Mouse (Mus musculus) frontal cortex, adult 2 months (tissue): ENCODE results near the gene Arpc3. TPM values are rescaled to one million over a fixed set of nuclear protein-coding genes. Genes with fewer than 3 reads are reported as not detected.
"Not testable (repeated sequence)": the region's sequence is repeated elsewhere in the genome, so short reads cannot be mapped to it uniquely, and the experiment has no call there.

Source experiments
- DNase-seq, 2 experiments: peaks; one replicate each; pipeline ENCODE4 v3.0.0; 2022; ENCODE audit warnings: low spot score in 1 of 2; ENCODE audit errors: extremely low spot score in 1 of 2
- polyA plus RNA-seq: library from polyadenylated mRNA; depleted of rRNA; stranded (reverse); fragments of >200 nt; gene quantifications from 2 replicates; pipeline ENCODE4 v1.2.3, GENCODE M21; 2012

The Arpc3 gene
- polyA plus RNA-seq, 1 experiment: 268 TPM

DNA sequence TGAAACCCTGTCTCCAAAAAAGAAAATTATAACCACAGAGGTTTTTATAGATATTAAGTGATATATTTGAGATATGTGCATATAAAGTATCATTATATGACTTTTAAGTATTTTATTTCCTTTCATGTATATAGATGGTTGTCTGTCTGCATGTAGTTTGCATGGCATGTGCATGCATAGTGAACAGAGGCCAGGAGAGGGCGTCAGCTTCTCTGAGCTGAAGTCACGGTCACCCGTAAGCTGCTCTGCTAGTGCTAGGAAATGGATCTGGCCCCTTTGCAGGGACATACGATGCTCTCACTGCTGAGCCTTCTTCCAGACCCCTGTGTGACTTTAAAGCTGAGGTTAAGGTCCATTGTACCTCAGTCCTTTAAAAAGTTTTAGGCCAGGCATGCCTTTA, 42.9 kb downstream of the Arpc3 start:
- no peak for DNase-seq

DNA sequence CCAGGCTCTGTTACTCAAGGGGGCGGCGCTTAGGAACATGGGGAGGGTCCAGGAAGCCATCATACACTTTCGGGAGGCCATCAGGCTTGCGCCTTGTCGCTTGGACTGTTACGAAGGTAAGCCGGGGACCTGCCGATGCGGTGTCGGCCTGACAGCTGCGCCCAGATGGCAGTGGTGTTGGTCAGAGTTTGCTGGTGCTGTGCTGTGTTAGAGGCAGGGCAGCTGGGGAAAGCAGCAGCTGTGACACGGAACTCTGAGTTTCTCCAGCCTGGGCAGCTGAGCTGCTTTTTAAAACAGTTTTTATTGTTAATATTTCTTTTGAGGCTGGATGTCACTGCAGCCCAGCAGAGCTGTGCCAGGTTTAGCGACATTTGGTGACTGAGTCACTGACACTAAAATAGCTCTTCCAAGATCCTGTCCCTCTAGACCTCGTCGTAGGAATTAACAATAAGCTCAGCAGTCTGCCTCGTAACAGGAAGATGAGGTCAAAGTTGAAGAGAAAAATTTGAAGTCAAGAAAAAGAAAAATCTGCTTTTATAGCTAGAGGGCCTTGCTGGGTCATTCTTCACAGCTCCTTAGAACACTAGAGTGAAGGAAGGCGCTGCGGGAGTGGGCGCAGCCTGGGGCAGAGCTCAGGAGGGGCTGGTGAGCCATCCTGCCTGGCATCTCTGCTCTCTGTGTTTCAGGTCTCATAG, 47.9 kb downstream of the Arpc3 start:
- DNase-seq: no peak

DNA sequence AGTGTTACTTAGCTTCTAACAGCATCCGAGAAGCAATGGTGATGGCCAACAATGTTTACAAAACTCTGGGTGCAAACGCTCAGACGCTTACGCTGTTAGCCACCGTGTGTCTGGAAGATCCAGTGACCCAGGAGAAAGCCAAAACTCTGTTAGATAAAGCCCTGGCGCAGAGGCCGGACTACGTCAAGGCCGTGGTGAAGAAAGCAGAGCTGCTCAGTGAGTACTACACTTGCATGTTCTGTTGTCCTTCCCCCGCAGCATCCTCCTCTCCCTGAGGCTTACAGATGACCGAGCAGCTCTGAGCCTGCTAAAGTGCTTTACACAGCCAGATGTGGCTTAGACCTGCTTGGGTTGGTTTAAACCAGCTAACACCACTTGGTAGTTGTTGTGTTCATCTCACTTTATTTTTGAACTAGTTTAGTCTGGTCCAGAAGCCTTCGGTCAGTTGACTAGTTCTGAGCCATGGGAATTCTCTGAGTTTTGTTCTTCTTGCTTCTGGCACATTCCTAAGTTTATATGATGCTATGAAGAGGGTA, 48.5 kb downstream of the Arpc3 start:
- no peak for DNase-seq

DNA sequence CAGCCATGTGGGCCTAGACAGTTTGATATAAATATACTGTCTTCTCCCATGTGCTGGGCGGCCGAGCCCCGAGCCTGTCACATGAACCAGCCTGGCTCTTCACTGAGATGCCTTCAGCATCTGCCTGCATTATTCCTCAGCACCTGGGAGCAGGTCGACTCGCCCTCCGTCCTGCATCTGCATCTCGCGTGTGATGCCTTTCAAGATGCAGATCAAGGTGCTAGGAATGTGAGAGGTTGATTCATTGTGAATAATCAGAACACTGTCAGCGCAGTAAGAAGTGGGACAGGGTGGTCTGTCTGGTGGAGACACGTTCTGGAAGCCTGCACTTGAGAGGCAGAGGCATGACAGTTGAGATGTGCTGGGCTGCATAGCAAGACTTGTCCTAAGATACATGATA, 52.8 kb downstream of the Arpc3 start:
- DNase-seq: no peak

DNA sequence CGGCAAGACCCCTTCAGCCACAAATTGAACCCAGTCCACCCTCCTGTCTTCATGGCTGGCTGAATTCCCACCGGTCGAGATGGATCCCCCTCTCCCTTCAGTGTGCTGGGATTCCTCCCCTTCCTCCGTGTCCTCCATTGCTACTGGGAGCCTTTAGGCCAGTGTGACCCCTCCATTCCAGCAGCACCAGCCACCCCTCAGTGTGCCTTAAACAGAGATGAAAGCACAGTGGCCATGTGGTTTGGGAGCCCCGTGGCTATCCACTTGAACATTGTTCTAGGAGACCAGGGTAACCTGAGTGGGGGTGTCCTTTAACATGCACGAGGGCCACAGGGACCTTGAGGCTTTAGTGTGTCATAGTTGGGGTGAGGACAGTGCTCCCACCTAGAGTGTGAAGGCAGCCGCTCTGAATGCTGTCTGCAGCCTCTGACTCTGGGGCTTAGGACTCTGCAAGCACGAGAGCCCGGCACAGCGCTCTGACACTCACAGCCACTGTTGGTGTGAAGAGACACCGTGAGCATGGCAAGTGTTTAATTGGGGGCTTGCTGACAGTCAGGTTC, 53.5 kb downstream of the Arpc3 start:
- DNase-seq: no peak

DNA sequence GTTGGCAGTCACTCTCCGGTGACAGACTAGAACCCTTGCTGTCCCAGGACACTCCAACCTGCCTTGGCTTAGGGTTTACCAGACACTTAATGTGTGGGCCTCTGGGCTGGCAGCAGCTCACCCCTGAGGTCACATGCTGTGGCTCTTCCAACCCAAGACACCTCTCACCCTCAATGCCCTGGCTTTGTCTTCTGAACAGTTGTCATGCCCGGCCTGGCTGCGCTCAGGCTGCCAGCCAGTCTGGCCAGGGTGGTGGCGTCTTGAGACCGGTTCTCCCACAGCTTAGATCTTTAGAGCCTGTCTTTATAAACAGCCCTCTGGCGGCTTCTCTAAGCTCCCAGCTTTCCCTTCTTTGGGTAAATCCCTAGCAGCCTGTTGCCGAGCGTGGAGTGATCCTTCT, 56.2 kb downstream of the Arpc3 start:
- DNase-seq: no peak

DNA sequence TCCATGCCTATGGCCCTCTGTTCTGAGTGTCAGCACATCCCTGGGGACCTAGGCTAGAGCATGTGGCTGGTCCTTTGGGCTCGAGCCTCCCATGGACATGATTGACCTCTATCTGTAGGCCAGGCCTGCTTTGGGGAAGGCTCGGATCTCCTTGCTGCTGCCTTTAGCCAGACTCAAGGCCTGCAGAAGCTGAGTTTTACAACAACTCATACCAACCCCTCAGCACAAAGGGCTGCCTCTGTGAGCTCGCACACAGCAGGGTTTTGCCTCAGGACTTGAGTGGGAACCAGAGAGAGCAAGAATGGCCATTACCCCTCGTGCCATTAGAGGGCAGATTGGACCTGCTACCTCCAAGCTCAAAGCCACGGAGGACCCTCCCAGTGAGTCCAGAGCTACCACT, 57.2 kb downstream of the Arpc3 start:
- no peak for DNase-seq

DNA sequence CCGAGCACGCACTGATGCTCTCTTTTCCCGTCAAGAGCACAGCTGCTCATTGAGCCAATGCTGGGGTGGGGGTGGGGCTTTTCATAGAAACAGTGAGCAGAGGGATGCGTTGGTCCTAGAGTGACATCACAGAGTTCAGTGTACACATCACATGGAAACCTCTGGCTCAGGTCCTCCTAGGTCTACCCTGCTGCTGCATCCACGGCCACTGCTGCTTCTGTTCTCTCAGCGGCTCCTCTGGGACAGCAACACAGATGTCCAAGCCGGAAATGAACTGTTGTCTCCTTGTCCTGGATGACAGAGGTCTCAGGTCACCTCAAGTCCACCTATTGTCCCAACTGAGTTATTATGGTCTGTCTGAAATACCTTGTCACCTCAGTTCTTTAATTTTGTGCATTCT, 58.3 kb downstream of the Arpc3 start:
- no peak for DNase-seq

DNA sequence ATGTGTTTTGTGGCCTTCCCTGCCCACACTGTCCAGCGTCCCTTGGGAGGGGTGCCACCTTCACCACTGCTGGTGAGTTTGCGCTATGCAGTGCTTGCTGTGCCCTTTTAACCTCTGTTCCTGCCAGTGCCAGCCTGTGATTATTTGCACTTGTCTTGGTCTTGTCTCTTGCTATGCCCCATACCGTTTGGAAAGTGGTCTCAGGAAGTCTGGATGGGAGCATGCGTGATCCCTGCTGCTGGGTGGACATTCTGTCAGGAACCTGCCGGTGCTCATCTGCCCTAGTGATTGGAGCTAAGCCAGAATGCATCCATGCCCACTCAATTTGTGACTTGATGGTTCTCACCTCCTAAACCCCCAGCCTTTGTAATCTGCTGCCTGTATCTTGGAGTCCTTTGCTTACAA, 59.2 kb downstream of the Arpc3 start:
- no peak for DNase-seq

DNA sequence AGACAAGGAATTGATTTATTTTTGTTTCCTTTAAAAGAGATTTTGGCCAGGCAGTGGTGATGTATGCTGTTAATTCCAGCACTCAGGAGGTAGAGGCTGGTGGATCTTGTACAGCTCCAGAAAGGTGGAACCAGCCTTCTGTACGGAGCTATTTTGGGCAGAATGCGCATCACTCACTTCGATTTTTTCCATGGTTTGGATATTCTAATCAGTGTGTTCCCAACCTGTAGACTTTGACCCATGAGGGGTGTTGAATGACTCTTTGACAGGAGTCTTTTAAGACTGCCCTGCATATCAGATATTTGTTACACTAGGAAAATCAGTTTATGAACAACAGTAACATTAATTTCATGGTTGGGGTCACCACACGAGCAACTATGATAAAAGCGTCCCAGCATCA, 59.6 kb downstream of the Arpc3 start:
- DNase-seq: no peak

DNA sequence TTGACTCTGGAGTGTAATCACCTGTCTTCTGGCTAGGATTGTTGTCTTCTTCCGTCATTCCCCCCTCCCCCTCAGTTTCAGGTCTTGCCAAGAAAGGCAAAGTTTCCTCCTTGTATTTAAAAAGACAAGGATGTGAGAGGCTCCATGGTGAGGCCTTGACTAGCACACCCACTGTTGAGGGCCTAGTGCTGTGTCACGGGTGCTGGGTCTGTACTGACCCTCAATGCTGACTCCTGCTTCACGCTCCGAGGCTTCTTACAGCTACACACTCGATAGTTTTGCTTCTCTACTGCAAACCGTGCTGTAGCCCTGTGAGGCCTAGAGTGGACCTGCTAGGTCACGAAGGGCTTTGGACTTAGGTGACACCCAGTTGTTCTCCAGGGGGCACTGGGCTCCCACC, 60.5 kb downstream of the Arpc3 start:
- DNase-seq: no peak

DNA sequence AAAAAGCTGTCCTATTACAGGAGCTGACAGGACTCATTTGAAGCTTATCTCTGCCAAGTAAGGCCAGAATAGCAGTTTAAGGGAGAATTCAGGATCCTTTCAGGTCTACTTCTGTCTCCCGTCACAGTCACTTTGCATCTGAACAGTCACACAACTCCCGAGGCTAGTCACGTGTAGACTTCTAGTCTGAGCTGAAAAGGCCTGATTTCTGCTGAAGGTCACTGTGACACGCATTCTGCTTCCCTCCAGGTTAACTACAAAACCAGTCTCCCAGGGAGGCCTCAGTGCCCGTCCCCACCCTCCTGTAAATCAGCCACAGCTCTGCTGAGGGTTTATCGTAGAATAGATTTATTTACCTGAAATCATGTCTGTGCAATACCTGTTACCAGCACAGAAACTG, 61.5 kb downstream of the Arpc3 start:
- no peak for DNase-seq

DNA sequence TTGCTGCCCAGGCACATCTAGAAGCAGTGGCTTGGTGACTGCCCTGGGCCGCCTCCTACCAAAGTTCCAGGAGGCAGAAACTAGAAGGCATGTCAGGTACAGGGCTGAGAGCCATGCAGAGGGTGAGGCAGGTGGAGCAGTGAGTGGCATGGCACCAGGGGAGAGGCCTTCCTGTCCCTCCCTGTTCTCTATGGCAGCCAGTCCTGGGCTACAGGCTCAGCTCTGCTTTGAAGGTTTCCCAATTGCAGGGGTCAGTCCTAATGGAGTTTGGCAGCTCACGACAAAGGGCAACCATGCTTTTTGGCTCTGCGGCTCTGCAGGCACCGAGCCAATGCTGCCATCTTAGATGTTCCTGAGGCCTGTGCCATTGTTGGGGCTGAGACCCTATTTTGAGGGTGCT, 62.8 kb downstream of the Arpc3 start:
- DNase-seq: no peak

DNA sequence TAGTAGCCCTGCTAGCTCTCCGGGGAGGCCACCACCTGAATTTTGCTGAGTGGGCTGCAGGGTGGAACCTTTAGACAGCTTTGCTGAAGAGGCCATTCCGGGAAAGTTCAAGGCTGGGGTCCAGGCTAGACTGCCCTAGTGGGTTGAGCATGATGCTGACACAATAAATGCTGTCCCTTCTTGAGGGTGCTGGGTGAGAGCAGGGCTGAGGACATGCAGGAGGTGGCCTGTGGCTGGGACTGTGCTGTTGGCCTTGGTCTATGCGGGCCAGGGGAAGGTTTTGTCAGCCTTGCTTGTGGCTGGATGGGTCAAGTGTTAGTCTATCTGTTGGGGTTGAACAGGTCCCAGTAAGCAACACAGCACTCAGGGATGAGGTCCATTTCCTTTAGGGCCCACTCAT, 63.2 kb downstream of the Arpc3 start:
- no peak for DNase-seq

DNA sequence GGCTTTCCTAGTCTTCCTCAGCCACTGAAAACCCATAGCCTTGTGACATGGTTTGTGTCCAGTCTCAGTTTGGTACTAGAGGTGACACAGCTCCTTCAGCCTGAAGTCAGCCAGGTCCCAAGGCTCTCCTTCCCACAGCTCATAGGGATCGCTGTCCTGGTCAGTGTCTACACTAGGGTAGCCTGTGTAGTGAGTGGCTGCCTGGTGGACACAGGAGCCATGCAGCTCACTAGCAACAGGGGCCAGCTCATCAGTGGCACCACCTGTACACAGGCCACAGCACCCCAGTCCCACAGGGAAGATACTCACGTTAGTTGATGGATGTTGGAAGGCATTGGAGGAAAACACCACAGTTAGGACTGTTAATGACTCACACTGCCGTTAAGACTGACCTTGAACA, 63.9 kb downstream of the Arpc3 start:
- DNase-seq: no peak

DNA sequence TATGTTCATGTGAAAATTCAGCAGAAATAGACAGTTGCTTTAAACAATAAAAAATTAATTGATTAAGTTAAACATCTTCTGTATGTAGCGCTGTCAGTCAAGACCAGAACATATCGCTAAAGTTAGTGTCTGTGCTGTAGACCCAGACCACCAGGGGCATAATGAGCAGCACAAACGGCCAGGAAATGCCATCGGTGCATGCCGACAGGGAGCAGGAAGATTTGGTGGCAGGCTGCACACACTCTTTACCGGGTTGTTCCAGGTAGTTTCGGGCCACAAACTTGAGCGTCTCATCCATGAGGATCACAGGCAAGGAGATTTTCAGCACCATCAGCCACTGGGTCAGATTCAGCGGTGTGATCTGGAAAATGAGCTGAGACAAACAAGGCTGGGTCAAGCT, 65.4 kb downstream of the Arpc3 start:
- DNase-seq: not testable (repeated sequence)

DNA sequence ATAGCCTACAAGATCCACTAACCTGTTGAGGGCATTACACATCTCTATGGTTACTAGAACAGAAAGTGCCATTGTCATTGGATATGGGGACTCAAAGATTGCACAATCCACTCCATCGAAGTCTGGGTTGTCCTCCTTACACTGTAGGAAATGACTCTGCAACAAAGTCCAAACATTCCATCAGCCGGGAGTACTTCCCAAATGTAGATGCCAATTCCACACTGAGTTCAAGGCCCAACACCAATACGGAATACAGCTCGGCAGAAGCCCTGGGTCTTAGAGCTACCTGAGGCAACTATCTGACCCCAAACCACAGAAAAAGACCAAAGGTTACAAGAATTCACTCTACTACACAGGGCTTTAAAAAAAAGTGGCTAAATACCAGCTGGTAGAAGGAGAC, 66.4 kb downstream of the Arpc3 start:
- no peak for DNase-seq

DNA sequence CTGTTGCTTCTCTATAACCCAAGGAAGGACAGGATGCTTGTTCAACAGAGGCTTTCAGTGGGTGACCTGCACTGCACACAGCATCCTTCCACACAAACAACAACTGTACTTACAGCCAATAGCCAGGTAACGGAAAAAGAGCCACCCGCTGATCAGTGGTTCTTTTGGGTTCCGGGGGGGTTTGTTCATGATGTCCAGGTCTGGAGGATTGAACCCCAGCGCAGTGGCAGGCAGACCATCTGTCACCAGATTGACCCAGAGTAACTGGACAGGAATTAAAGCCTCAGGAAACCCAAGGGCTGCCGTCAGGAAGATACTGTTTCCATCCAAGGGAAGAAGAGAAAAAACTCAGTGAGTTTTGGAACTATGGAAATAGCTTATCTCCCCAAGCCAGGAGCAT, 67.7 kb downstream of the Arpc3 start:
- no peak for DNase-seq

DNA sequence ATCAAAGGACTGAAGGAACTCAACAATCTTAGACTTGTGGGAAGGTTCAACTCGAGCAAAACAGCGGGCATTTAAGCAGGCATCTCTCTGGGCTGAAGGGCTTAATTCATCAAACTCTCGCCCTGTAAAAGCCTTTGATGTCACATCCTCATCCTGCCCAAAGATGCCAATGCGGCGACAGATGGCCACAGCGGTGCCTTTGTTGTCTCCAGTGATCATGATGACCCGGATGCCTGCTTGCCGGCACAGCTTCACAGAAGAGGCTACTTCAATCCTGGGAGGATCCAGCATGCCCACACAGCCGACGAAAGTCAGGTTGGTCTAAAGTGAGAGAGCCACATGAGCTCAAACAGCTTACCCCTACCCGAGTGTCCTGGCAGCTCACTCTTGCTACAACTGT, 69.0 kb downstream of the Arpc3 start:
- DNase-seq: no peak

DNA sequence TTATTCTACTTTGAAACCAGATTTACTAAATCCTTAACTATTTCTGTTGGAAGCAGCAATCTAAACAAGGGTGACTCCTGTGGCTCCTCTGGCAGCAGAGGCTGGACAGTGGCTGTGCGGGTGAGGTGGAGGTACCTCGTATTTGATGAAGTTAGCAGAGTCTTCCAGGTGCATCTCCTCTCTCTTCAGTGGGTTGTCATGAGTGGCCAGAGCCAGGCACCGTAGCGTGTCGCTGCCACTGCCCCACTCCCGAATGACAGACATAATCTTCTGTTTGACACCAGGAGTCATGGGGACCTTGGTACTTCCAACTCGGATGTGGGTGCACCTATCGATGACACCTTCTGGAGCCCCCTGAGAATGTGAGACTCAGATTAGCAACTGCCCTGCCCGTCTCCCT, 69.8 kb downstream of the Arpc3 start:
- no peak for DNase-seq
